Mouse (Mus musculus) ovary, postnatal 10 days (tissue): ENCODE results near the gene Vmn1r117.
"Not testable (repeated sequence)": the region's sequence is repeated elsewhere in the genome, so short reads cannot be mapped to it uniquely, and the experiment has no call there.

Experiments used
- DNase-seq: peaks from one replicate; pipeline ENCODE4 v3.0.0; 2022; ENCODE audit warnings: low spot score

The Vmn1r117 gene

DNA sequence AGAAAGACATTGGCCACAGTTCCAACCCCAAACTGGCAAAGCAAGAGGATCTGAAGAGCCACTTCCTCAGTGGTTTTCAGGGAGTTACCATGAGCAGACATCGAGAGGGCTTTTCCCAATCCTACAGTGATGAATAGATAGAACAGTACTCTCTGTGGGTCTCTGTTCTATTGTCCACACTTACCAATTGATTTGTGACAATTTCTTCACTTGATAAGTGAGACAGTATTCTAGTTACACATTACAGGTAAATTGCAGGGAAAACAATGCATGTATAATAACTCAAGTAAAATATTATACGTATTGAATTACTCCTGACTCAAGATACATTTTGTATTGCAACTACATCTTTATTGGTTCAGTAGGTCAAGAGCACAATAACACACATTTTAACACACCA is at the start of gene Vmn1r117:
Gene Vmn1r117 (minus strand): TSS at position 101 of the 400 bp plus-strand sequence.
- DNase-seq = not testable (repeated sequence)

GRCm38 (mm10) chr7:20912247-20912646 is 28.3 kb upstream of the Vmn1r117 start, which contains the start of gene Vmn1r118:
TSS of gene Vmn1r118 (minus strand) at chr7:20912347.
- not testable (repeated sequence) for DNase-seq

- not testable (repeated sequence) for DNase-seq
These were observed 12.0 kb downstream of the Vmn1r117 start, which contains the start of gene Vmn1r116 for GRCm38 (mm10) chr7:20871956-20872355. TSS of gene Vmn1r116 (plus strand) at chr7:20872256.

DNA sequence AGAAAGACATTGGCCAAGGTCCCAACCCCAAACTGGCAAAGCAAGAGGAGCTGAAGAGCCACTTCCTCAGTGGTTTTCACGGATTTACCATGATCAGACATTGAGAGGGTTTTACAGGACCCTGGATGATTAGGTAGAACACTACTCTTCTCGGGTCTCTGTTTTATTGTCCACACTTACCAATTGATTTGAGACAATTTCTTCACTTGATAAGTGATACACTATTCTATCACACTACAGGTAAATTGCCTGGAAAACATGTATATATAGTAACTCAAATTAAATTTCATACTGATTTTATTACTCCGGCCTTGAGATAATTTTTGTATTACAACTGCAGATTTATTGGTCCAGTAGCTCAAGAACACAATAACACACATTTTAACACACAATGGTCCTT is 39.0 kb downstream of the Vmn1r117 start, which contains the start of gene Vmn1r115:
Gene Vmn1r115 (minus strand): TSS at position 101 of the 400 bp plus-strand sequence.
- not testable (repeated sequence) for DNase-seq
